Mouse (Mus musculus) heart, embryonic 11.5 days (tissue): ENCODE measurements around the gene Fam209. TPM values are rescaled to one million over a fixed set of nuclear protein-coding genes. Genes with fewer than 3 reads are reported as not detected.

Experiments
- ATAC-seq: fragments of 200-750 bp; cut with Nextera tagmentation; replicated peaks from 2 replicates; pipeline ENCODE4 v1.8.0; 2017; ENCODE audit warnings: moderate library complexity; ENCODE audit not compliant: insufficient number of reproducible peaks, low FRiP score, low TSS enrichment
- H3K27ac ChIP-seq: fragments of 300-500 bp; sonication (generic); 2 replicates; pipeline ENCODE4 v1.5.1; 2014; ENCODE audit warnings: mild to moderate bottlenecking, low read depth, low read length
- H3K27me3 ChIP-seq: fragments of 300-500 bp; sonication (generic); 2 replicates; pipeline ENCODE4 v1.6.1; 2014; ENCODE audit warnings: mild to moderate bottlenecking, low read length, mixed read lengths; ENCODE audit not compliant: control insufficient read depth, insufficient read depth
- H3K36me3 ChIP-seq: fragments of 300-500 bp; sonication (generic); 2 replicates; pipeline ENCODE4 v1.6.1; 2014; ENCODE audit warnings: mild to moderate bottlenecking, low read length, moderate library complexity, mixed read lengths; ENCODE audit not compliant: control insufficient read depth, insufficient read depth
- H3K4me1 ChIP-seq: fragments of 300-500 bp; sonication (generic); 2 replicates; pipeline ENCODE4 v1.6.1; 2014; ENCODE audit warnings: low read length; ENCODE audit not compliant: control insufficient read depth, insufficient read depth
- H3K4me2 ChIP-seq: fragments of 300-500 bp; sonication (generic); 2 replicates; pipeline ENCODE4 v1.6.1; 2014; ENCODE audit warnings: mild to moderate bottlenecking, moderate library complexity
- H3K4me3 ChIP-seq: fragments of 300-500 bp; sonication (generic); 2 replicates; pipeline ENCODE4 v1.5.1; 2014; ENCODE audit warnings: low read depth, low read length
- H3K9ac ChIP-seq: fragments of 300-500 bp; sonication (generic); 2 replicates; pipeline ENCODE4 v1.6.1; 2014; ENCODE audit warnings: mild to moderate bottlenecking, low read depth, low read length, moderate library complexity
- H3K9me3 ChIP-seq: fragments of 300-500 bp; sonication (generic); replicated peaks from 2 replicates; pipeline ENCODE4 v1.6.1; 2016; ENCODE audit warnings: low read length; ENCODE audit not compliant: control insufficient read depth
- WGBS: fragments of 180-500 bp; shearing (Covaris S2); extraction: QIAGEN DNeasy Blood & Tissue Kit; methylation state at CpG from one replicate; pipeline ENCODE4 v1.1.7; 2014; ENCODE audit not compliant: insufficient replicate concordance; 5-methylcytosine and 5-hydroxymethylcytosine counted together
- polyA plus RNA-seq: library from polyadenylated mRNA; unstranded; fragments of >200 nt; fragmentation: Nextera tagmentation; extraction: Ambion mirVana; gene quantifications from 2 replicates; pipeline ENCODE4 v1.2.1, GENCODE M21; 2014

Gene Fam209
- polyA plus RNA-seq, 1 experiment from 2014 or later, result 0.24 TPM

- Histone ChIP-seq H3K27ac (no peak overlapping the region), H3K36me3 (no peaks in the 10 kb centered on the region), H3K9ac (no peak overlapping the region), H3K4me2 (no peak overlapping the region), H3K4me3 (no peak overlapping the region), H3K4me1 (no peaks in the 10 kb centered on the region), H3K27me3 (no peaks in the 10 kb centered on the region), H3K9me3 (no peaks in the 10 kb centered on the region)
- WGBS, result 81% methylated on average over 7 of the region's 7 CpGs
- ATAC-seq, result no peak
These were observed 33.8 kb downstream of the Fam209 start for GRCm38 (mm10) chr2:172506121-172506520.

- 82% methylated on average over 15 of the region's 15 CpGs for WGBS
- no peaks in the 10 kb centered on the region for H3K27me3 ChIP-seq
- no peak overlapping the region for H3K4me2 ChIP-seq
- no peaks in the 10 kb centered on the region for H3K9me3 ChIP-seq
- ATAC-seq, result no peak
- no peak overlapping the region for H3K9ac ChIP-seq
- no peaks in the 10 kb centered on the region for H3K4me1 ChIP-seq
- H3K36me3 ChIP-seq, result no peaks in the 10 kb centered on the region
- no peak overlapping the region for H3K27ac ChIP-seq
- no peak overlapping the region for H3K4me3 ChIP-seq
These were observed 37.9 kb downstream of the Fam209 start for GRCm38 (mm10) chr2:172510056-172510712.

GRCm38 (mm10) chr2:172510899-172511298 is 38.6 kb downstream of the Fam209 start:
- Histone ChIP-seq H3K4me2 (no peak overlapping the region), H3K4me3 (no peak overlapping the region), H3K27me3 (peaks cover 2% of the 10 kb centered on the region; the same call in 1 of the 2 replicates), H3K9me3 (no peaks in the 10 kb centered on the region), H3K9ac (no peak overlapping the region), H3K36me3 (no peaks in the 10 kb centered on the region), H3K4me1 (no peaks in the 10 kb centered on the region), H3K27ac (no peak overlapping the region)
- ATAC-seq, result no peak
- 45% methylated on average over 3 of the region's 3 CpGs for WGBS

GRCm38 (mm10) chr2:172516407-172516992 is 44.2 kb downstream of the Fam209 start:
- Histone ChIP-seq H3K4me2 (no peak overlapping the region), H3K9ac (no peak overlapping the region), H3K27me3 (peaks cover 5% of the 10 kb centered on the region; the same call in 1 of the 2 replicates), H3K36me3 (no peaks in the 10 kb centered on the region), H3K4me1 (peaks cover 3% of the 10 kb centered on the region; the same call in 1 of the 2 replicates), H3K4me3 (no peak overlapping the region), H3K27ac (no peak overlapping the region), H3K9me3 (no peaks in the 10 kb centered on the region)
- ATAC-seq, result no peak
- WGBS, result 23% methylated on average over 11 of the region's 11 CpGs

GRCm38 (mm10) chr2:172520616-172521371 is 48.5 kb downstream of the Fam209 start:
- ATAC-seq, result no peak
- 74% methylated on average over 9 of the region's 9 CpGs for WGBS
- Histone ChIP-seq H3K4me1 (peaks cover 3% of the 10 kb centered on the region), H3K27ac (no peak overlapping the region), H3K4me3 (no peak overlapping the region), H3K4me2 (no peak overlapping the region), H3K27me3 (peaks cover 4% of the 10 kb centered on the region; the same call in 1 of the 2 replicates), H3K36me3 (no peaks in the 10 kb centered on the region), H3K9me3 (no peaks in the 10 kb centered on the region), H3K9ac (no peak overlapping the region)

GRCm38 (mm10) chr2:172522528-172522927 is 50.2 kb downstream of the Fam209 start:
- Histone ChIP-seq H3K4me2 (no peak overlapping the region), H3K27ac (no peak overlapping the region), H3K4me1 (peaks cover 3% of the 10 kb centered on the region), H3K9me3 (no peaks in the 10 kb centered on the region), H3K9ac (no peak overlapping the region), H3K4me3 (no peak overlapping the region), H3K36me3 (no peaks in the 10 kb centered on the region), H3K27me3 (no peaks in the 10 kb centered on the region)
- WGBS, result 85% methylated on average over 12 of the region's 12 CpGs
- no peak for ATAC-seq

Other genes with a start within 250 kb of the Fam209 start
- gene Mc3r, start 224.0 kb upstream of the Fam209 start, polyA plus RNA-seq, result 0.13 TPM in 1 of 2 replicates, not detected in the other
- 24.1 and 26.6 TPM in 2 replicates for gene Fam210b, start 127.0 kb upstream of the Fam209 start, polyA plus RNA-seq
- gene Aurka, start 102.0 kb upstream of the Fam209 start, polyA plus RNA-seq, result 112 and 115 TPM in 2 replicates
- gene Cstf1, start 101.8 kb upstream of the Fam209 start, polyA plus RNA-seq, result 34.4 and 34.6 TPM in 2 replicates
- gene Cass4, start 78.7 kb upstream of the Fam209 start, polyA plus RNA-seq, result 0.89 and 0.94 TPM in 2 replicates
- 52.1 and 55.7 TPM in 2 replicates for gene Rtf2, start 32.0 kb upstream of the Fam209 start, polyA plus RNA-seq
- gene Gcnt7, start 13.9 kb upstream of the Fam209 start, polyA plus RNA-seq, result 0.80 and 0.87 TPM in 2 replicates
- 0.21 and 0.30 TPM in 2 replicates for gene Tfap2c, start 77.1 kb downstream of the Fam209 start, polyA plus RNA-seq